Comparison of ENCODE assay signal across 38 mouse cellular contexts in genomic region chr7:30629013-30629412, GRCm38 (mm10). TPM values are rescaled to one million over a fixed set of nuclear protein-coding genes. Genes with fewer than 3 reads are reported as not detected.
"Had no signal": no experiment of that assay in that cellular context is flagged by ENCODE, and none has a peak within 500 bp of the region (broad histone marks: within the 10 kb centered on the region; RNA-seq: fewer than 3 reads in every experiment).

No protein-coding gene starts in this region.

- H3K9me3 ChIP-seq: embryonic facial prominence, embryonic 10.5 days; embryonic facial prominence, embryonic 12.5 days; embryonic facial prominence, embryonic 13.5 days; embryonic facial prominence, embryonic 15.5 days; forebrain, embryonic 10.5 days; forebrain, embryonic 12.5 days; forebrain, embryonic 13.5 days; forebrain, embryonic 15.5 days had no signal

- H3K4me3 ChIP-seq: embryonic facial prominence, embryonic 10.5 days; embryonic facial prominence, embryonic 12.5 days; embryonic facial prominence, embryonic 13.5 days; embryonic facial prominence, embryonic 15.5 days; erythroblast, embryonic 14.5 days; forebrain, embryonic 10.5 days; forebrain, embryonic 12.5 days; forebrain, embryonic 13.5 days; forebrain, embryonic 15.5 days; gastrocnemius, adult 2 months; heart, adult 2 months had no signal

- DNase-seq: cerebellum, adult 9-10 months; cerebellum, adult 9-11 months; cerebellum, postnatal 10 days; cerebellum, postnatal 14 days; cerebellum, postnatal 25 days; cerebellum, postnatal 36 days; embryo, embryonic 11 days; forebrain, postnatal 0 days; gastrocnemius, adult 2 months; gastrocnemius, postnatal 10 days; gastrocnemius, postnatal 14 days; gastrocnemius, postnatal 25 days; gastrocnemius, postnatal 36 days; heart, adult 11 months; heart, adult 18-20 months; heart, adult 2 months had no signal

- H3K27ac ChIP-seq: embryonic facial prominence, embryonic 10.5 days; embryonic facial prominence, embryonic 12.5 days; embryonic facial prominence, embryonic 13.5 days; embryonic facial prominence, embryonic 15.5 days; forebrain, embryonic 10.5 days; forebrain, embryonic 12.5 days; forebrain, embryonic 13.5 days; forebrain, embryonic 15.5 days; gastrocnemius, adult 2 months; heart, adult 2 months had no signal

- H3K4me2 ChIP-seq: embryonic facial prominence, embryonic 12.5 days; embryonic facial prominence, embryonic 13.5 days; embryonic facial prominence, embryonic 15.5 days; forebrain, embryonic 12.5 days; forebrain, embryonic 13.5 days; forebrain, embryonic 15.5 days had no signal

- H3K9ac ChIP-seq: embryonic facial prominence, embryonic 12.5 days; embryonic facial prominence, embryonic 13.5 days; embryonic facial prominence, embryonic 15.5 days; forebrain, embryonic 12.5 days; forebrain, embryonic 13.5 days; forebrain, embryonic 15.5 days; forebrain, postnatal 0 days had no signal

RNA-seq across cellular contexts. Expression of gene Etv2, which starts 6.6 kb away (rescaled TPM):
- total RNA-seq: common myeloid progenitor, adult 5-6 weeks; forebrain, postnatal 0 days; gastrocnemius, adult 18-20 months; gastrocnemius, adult 2 months; gastrocnemius, adult 8-10 months; gastrocnemius, postnatal 10 days; gastrocnemius, postnatal 14 days; gastrocnemius, postnatal 25 days; gastrocnemius, postnatal 36 days; gastrocnemius, postnatal 4 days; granulocyte monocyte progenitor cell, adult 5-6 weeks; heart, adult 18-20 months; heart, adult 2 months; heart, adult 8-10 months had no signal
- polyA plus RNA-seq: cortical plate, adult 2 months; embryonic facial prominence, embryonic 12.5 days; embryonic facial prominence, embryonic 13.5 days; embryonic facial prominence, embryonic 14.5 days; embryonic facial prominence, embryonic 15.5 days; erythroblast, embryonic 14.5 days; forebrain, embryonic 10.5 days; forebrain, embryonic 11.5 days; forebrain, embryonic 12.5 days; forebrain, embryonic 13.5 days; forebrain, embryonic 14.5 days; forebrain, embryonic 15.5 days; forebrain, embryonic 16.5 days; forebrain, postnatal 0 days; frontal cortex, adult 2 months; gonadal fat pad, adult 2 months; heart, adult 2 months had no signal

RNA-seq across cellular contexts. Expression of gene Upk1a, which starts 16.4 kb away (rescaled TPM):
- total RNA-seq: common myeloid progenitor, adult 5-6 weeks; gastrocnemius, adult 18-20 months; gastrocnemius, postnatal 25 days; gastrocnemius, postnatal 36 days; granulocyte monocyte progenitor cell, adult 5-6 weeks had no signal

RNA-seq across cellular contexts. Expression of gene Zbtb32, which starts 30.3 kb away (rescaled TPM):
- total RNA-seq: forebrain, postnatal 0 days; gastrocnemius, adult 18-20 months; gastrocnemius, adult 8-10 months; gastrocnemius, postnatal 10 days; gastrocnemius, postnatal 14 days; gastrocnemius, postnatal 25 days; gastrocnemius, postnatal 36 days; gastrocnemius, postnatal 4 days; granulocyte monocyte progenitor cell, adult 5-6 weeks; heart, adult 8-10 months had no signal
- polyA plus RNA-seq: frontal cortex, adult 2 months had no signal
